Mouse (Mus musculus): Measurements from ENCODE around the gene Klhl11. TPM values are rescaled to one million over a fixed set of nuclear protein-coding genes. Genes with fewer than 3 reads are reported as not detected.

Gene Klhl11
- total RNA-seq, 2 experiments from 2014 or later = 3.7 to 5.3 TPM

- no peak for ATAC-seq (replicated peaks; ENCODE audit: low FRiP score, poor library complexity, severe bottlenecking)
These were observed 57.4 kb downstream of the Klhl11 start, which contains the start of gene Fkbp10 for GRCm38 (mm10) chr11:100414914-100415822. TSS of gene Fkbp10 (plus strand) at chr11:100415697.

- ATAC-seq (replicated peaks; ENCODE audit: low FRiP score, poor library complexity, severe bottlenecking) = no peak
These were observed 58.3 kb downstream of the Klhl11 start, which contains the start of gene P3h4 for GRCm38 (mm10) chr11:100414021-100414913. TSS of gene P3h4 (minus strand) at chr11:100414836.

GRCm38 (mm10) chr11:100413541-100413940, 59.0 kb downstream of the Klhl11 start:
- no peak for ATAC-seq (replicated peaks; ENCODE audit: low FRiP score, poor library complexity, severe bottlenecking)

Other genes with a start within 250 kb of the Klhl11 start
- gene Krt16, start 223.8 kb downstream of the Klhl11 start, total RNA-seq (2015; ENCODE audit: low replicate concordance) = not detected in 2 replicates
- not detected in 2 replicates for gene Krt16, start 223.8 kb downstream of the Klhl11 start, total RNA-seq (2017; ENCODE audit: low replicate concordance)
- not detected in 2 replicates for gene Krt17, start 211.7 kb downstream of the Klhl11 start, total RNA-seq (2015; ENCODE audit: low replicate concordance)
- not detected in 2 replicates for gene Krt17, start 211.7 kb downstream of the Klhl11 start, total RNA-seq (2017; ENCODE audit: low replicate concordance)
- gene Krt42, start 202.9 kb downstream of the Klhl11 start, total RNA-seq (2015; ENCODE audit: low replicate concordance) = not detected in 2 replicates
- not detected in 2 replicates for gene Krt42, start 202.9 kb downstream of the Klhl11 start, total RNA-seq (2017; ENCODE audit: low replicate concordance)
- 580 and 688 TPM in 2 replicates for gene Eif1, start 152.9 kb downstream of the Klhl11 start, total RNA-seq (2015; ENCODE audit: low replicate concordance)
- 168 and 350 TPM in 2 replicates for gene Eif1, start 152.9 kb downstream of the Klhl11 start, total RNA-seq (2017; ENCODE audit: low replicate concordance)
- not detected in 2 replicates for gene Gast, start 138.3 kb downstream of the Klhl11 start, total RNA-seq (2015; ENCODE audit: low replicate concordance)
- gene Gast, start 138.3 kb downstream of the Klhl11 start, total RNA-seq (2017; ENCODE audit: low replicate concordance) = not detected in 2 replicates
- gene Hap1, start 116.6 kb downstream of the Klhl11 start, total RNA-seq (2015; ENCODE audit: low replicate concordance) = not detected in 2 replicates
- not detected in 2 replicates for gene Hap1, start 116.6 kb downstream of the Klhl11 start, total RNA-seq (2017; ENCODE audit: low replicate concordance)
- gene Jup, start 75.0 kb downstream of the Klhl11 start, total RNA-seq (2015; ENCODE audit: low replicate concordance) = 1.5 and 2.3 TPM in 2 replicates
- 0.28 and 1.8 TPM in 2 replicates for gene Jup, start 75.0 kb downstream of the Klhl11 start, total RNA-seq (2017; ENCODE audit: low replicate concordance)
- gene P3h4, start 57.9 kb downstream of the Klhl11 start, total RNA-seq (2015; ENCODE audit: low replicate concordance) = not detected in 2 replicates
- gene P3h4, start 57.9 kb downstream of the Klhl11 start, total RNA-seq (2017; ENCODE audit: low replicate concordance) = not detected in 2 replicates
- gene Fkbp10, start 57.0 kb downstream of the Klhl11 start, total RNA-seq (2015; ENCODE audit: low replicate concordance) = not detected in 2 replicates
- gene Fkbp10, start 57.0 kb downstream of the Klhl11 start, total RNA-seq (2017; ENCODE audit: low replicate concordance) = not detected in 2 replicates
- gene Nt5c3b, start 30.9 kb downstream of the Klhl11 start, total RNA-seq (2015; ENCODE audit: low replicate concordance) = 2.1 and 10.0 TPM in 2 replicates
- gene Nt5c3b, start 30.9 kb downstream of the Klhl11 start, total RNA-seq (2017; ENCODE audit: low replicate concordance) = 1.7 and 6.3 TPM in 2 replicates
- not detected in 2 replicates for gene Klhl10, start 30.8 kb downstream of the Klhl11 start, total RNA-seq (2015; ENCODE audit: low replicate concordance)
- not detected in 2 replicates for gene Klhl10, start 30.8 kb downstream of the Klhl11 start, total RNA-seq (2017; ENCODE audit: low replicate concordance)
- 29.0 and 34.4 TPM in 2 replicates for gene Acly, start 55.3 kb upstream of the Klhl11 start, total RNA-seq (2015; ENCODE audit: low replicate concordance)
- 16.2 and 28.4 TPM in 2 replicates for gene Acly, start 55.3 kb upstream of the Klhl11 start, total RNA-seq (2017; ENCODE audit: low replicate concordance)
- not detected in 2 replicates for gene Ttc25, start 72.9 kb upstream of the Klhl11 start, total RNA-seq (2015; ENCODE audit: low replicate concordance)
- not detected in 2 replicates for gene Ttc25, start 72.9 kb upstream of the Klhl11 start, total RNA-seq (2017; ENCODE audit: low replicate concordance)
- gene Cnp, start 102.2 kb upstream of the Klhl11 start, total RNA-seq (2015; ENCODE audit: low replicate concordance) = 1.5 and 1.9 TPM in 2 replicates
- 4.3 and 4.5 TPM in 2 replicates for gene Cnp, start 102.2 kb upstream of the Klhl11 start, total RNA-seq (2017; ENCODE audit: low replicate concordance)
- gene Nkiras2, start 146.5 kb upstream of the Klhl11 start, total RNA-seq (2015; ENCODE audit: low replicate concordance) = 10.2 and 18.2 TPM in 2 replicates
- 7.3 and 11.2 TPM in 2 replicates for gene Nkiras2, start 146.5 kb upstream of the Klhl11 start, total RNA-seq (2017; ENCODE audit: low replicate concordance)
- gene Dnajc7, start 147.4 kb upstream of the Klhl11 start, total RNA-seq (2015; ENCODE audit: low replicate concordance) = 31.8 and 31.9 TPM in 2 replicates
- 25.8 and 50.7 TPM in 2 replicates for gene Dnajc7, start 147.4 kb upstream of the Klhl11 start, total RNA-seq (2017; ENCODE audit: low replicate concordance)
- 0.63 TPM in 1 of 2 replicates, not detected in the other for gene Zfp385c, start 219.7 kb upstream of the Klhl11 start, total RNA-seq (2015; ENCODE audit: low replicate concordance)
- gene Zfp385c, start 219.7 kb upstream of the Klhl11 start, total RNA-seq (2017; ENCODE audit: low replicate concordance) = not detected in 2 replicates
- gene Dhx58, start 231.5 kb upstream of the Klhl11 start, total RNA-seq (2015; ENCODE audit: low replicate concordance) = 8.4 and 14.0 TPM in 2 replicates
- gene Dhx58, start 231.5 kb upstream of the Klhl11 start, total RNA-seq (2017; ENCODE audit: low replicate concordance) = 8.8 and 22.0 TPM in 2 replicates
- 6.0 and 10.9 TPM in 2 replicates for gene Kat2a, start 239.7 kb upstream of the Klhl11 start, total RNA-seq (2015; ENCODE audit: low replicate concordance)
- gene Kat2a, start 239.7 kb upstream of the Klhl11 start, total RNA-seq (2017; ENCODE audit: low replicate concordance) = 3.1 and 6.6 TPM in 2 replicates
- gene Hspb9, start 241.1 kb upstream of the Klhl11 start, total RNA-seq (2015; ENCODE audit: low replicate concordance) = not detected in 2 replicates
- not detected in 2 replicates for gene Hspb9, start 241.1 kb upstream of the Klhl11 start, total RNA-seq (2017; ENCODE audit: low replicate concordance)

Measured in erythroblast, adult 5-6 weeks (primary cell).